Mouse (Mus musculus) intestine, embryonic 16.5 days (tissue): ENCODE results near the gene Ildr2. TPM values are rescaled to one million over a fixed set of nuclear protein-coding genes. Genes with fewer than 3 reads are reported as not detected.

Experiments
- ATAC-seq: fragments of 200-750 bp; cut with Nextera tagmentation; 2 replicates; pipeline ENCODE4 v1.8.0; 2017; ENCODE audit warnings: moderate TSS enrichment, moderate library complexity
- H3K27ac ChIP-seq: fragments of 300-500 bp; sonication (generic); 2 replicates; pipeline ENCODE4 v1.5.1; 2014; ENCODE audit warnings: mild to moderate bottlenecking, low read length
- H3K27me3 ChIP-seq: fragments of 300-500 bp; sonication (generic); replicated peaks from 2 replicates; pipeline ENCODE4 v1.6.1; 2014; ENCODE audit warnings: low read length, control low read depth, mixed read lengths; ENCODE audit not compliant: control insufficient read depth, insufficient read depth
- H3K36me3 ChIP-seq: fragments of 300-500 bp; sonication (generic); 2 replicates; pipeline ENCODE4 v1.6.1; 2014; ENCODE audit warnings: low read length, control low read depth; ENCODE audit not compliant: control insufficient read depth, insufficient read depth
- H3K4me1 ChIP-seq: fragments of 300-500 bp; sonication (generic); 2 replicates; pipeline ENCODE4 v1.6.1; 2014; ENCODE audit warnings: low read length, control low read depth, mixed read lengths; ENCODE audit not compliant: control insufficient read depth, insufficient read depth
- H3K4me2 ChIP-seq: fragments of 300-500 bp; sonication (generic); 2 replicates; pipeline ENCODE4 v1.6.1; 2014; ENCODE audit warnings: low read depth, low read length, control low read depth
- H3K4me3 ChIP-seq: fragments of 300-500 bp; sonication (generic); 2 replicates; pipeline ENCODE4 v1.5.1; 2014; ENCODE audit warnings: mild to moderate bottlenecking, low read length
- H3K9ac ChIP-seq: fragments of 300-500 bp; sonication (generic); 2 replicates; pipeline ENCODE4 v1.6.1; 2014; ENCODE audit warnings: low read depth, low read length
- H3K9me3 ChIP-seq: fragments of 300-500 bp; sonication (generic); 2 replicates; pipeline ENCODE4 v1.6.1; 2016; ENCODE audit warnings: low read length, control low read depth; ENCODE audit not compliant: control insufficient read depth
- whole genome bisulfite sequencing: fragments of 180-500 bp; shearing (Covaris S2); extraction: QIAGEN DNeasy Blood & Tissue Kit; methylation state at CpG from one replicate; pipeline ENCODE4 v1.1.7; 2014; 5-methylcytosine and 5-hydroxymethylcytosine counted together
- polyA plus RNA-seq: library from polyadenylated mRNA; unstranded; fragments of >200 nt; fragmentation: Nextera tagmentation; extraction: Ambion mirVana; gene quantifications from 2 replicates; pipeline ENCODE4 v1.2.1, GENCODE M21; 2015

The Ildr2 gene
- 0.27 and 0.37 TPM in 2 replicates for polyA plus RNA-seq

DNA sequence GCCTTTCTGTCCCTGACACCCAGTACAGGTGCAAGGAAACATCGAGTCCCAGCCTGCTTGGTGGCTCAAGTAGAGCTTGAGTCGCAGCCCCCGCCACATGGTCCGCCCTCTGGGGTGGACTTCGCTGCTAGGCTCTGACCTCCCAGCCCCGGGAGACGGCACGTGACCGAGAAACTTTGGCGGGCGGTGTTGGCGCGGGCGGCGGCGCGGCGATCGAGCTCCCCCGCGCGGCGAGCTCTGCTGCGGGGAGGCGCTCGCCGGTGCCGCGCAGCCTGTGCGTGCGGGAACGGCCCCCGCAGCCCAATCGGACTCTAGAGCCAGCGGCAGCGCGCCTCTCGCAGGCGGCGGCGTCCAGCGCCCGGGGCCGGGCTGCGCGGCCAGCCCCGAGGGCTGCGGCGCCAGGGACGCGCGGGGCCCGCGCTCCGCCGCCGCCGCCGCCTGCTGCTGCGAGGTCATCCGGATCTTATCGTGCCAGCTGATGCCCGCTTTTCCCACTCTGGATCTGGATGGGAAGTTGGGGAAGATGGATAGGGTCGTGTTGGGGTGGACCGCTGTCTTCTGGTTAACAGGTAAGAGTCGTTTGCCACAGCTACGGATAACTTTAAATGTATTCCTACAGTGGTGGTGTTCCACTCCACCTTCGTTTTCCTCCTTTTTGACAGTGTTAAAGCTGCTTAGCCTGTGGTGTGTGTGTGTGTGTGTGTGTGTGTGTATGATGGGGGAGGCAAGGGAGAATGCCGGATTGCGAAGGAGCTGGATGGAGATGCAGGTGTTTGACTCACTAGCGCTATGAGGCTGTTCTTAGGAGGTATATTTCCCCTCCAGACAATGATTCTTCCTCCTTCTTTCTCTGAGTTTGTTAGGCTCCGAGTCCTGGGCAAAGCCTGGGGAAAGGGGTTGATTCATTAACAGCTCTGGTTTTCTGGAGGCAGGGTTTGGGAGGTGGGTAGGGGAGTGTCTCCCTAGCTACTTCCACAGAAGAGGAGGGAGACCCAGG, at the start of gene Ildr2:
TSS of gene Ildr2 (plus strand) at position 242 of the 997 bp plus-strand sequence.
- H3K9me3 ChIP-seq: no peaks in the 10 kb centered on the region
- no peaks in the 10 kb centered on the region for H3K4me1 ChIP-seq
- peaks cover 15% of the 10 kb centered on the region; the same call in 1 of the 2 replicates for H3K27me3 ChIP-seq
- H3K4me2 ChIP-seq: peak within 1 kb of the TSS; percentile 95
- 1% methylated on average over 72 of the region's 72 CpGs for WGBS
- H3K27ac ChIP-seq: no peak within 1 kb of the TSS
- H3K4me3 ChIP-seq: peak within 1 kb of the TSS; percentile 54
- ATAC-seq: peak; percentile 80
- H3K36me3 ChIP-seq: no peaks in the 10 kb centered on the region
- H3K9ac ChIP-seq: peak within 1 kb of the TSS; percentile 61

DNA sequence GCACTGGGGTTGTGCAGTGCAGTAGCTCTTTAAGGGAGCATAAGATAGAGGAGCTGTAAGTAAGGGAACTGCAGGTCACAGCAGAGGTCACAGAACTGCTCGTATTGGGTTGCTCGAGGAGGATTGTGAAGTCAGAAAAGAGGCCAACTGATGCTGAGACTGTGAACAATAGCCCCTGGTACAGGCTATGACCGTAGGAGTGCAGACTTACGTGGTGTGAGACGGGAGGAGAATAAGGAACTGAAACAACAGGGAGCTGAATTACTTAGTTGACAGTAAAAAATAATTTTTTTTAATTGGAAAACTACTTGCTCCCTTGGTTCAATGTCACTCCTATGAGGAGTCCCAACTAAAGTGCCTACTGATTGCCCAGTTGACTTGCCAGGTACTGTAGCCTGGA, 49.8 kb upstream of the Ildr2 start:
- no peaks in the 10 kb centered on the region for H3K4me1 ChIP-seq
- no peak overlapping the region for H3K27ac ChIP-seq
- H3K27me3 ChIP-seq: no peaks in the 10 kb centered on the region
- H3K9me3 ChIP-seq: no peaks in the 10 kb centered on the region
- H3K36me3 ChIP-seq: no peaks in the 10 kb centered on the region
- ATAC-seq: no peak
- no peak overlapping the region for H3K4me2 ChIP-seq
- no peak overlapping the region for H3K4me3 ChIP-seq
- no peak overlapping the region for H3K9ac ChIP-seq
- WGBS: 51% methylated on average over 5 of the region's 5 CpGs

DNA sequence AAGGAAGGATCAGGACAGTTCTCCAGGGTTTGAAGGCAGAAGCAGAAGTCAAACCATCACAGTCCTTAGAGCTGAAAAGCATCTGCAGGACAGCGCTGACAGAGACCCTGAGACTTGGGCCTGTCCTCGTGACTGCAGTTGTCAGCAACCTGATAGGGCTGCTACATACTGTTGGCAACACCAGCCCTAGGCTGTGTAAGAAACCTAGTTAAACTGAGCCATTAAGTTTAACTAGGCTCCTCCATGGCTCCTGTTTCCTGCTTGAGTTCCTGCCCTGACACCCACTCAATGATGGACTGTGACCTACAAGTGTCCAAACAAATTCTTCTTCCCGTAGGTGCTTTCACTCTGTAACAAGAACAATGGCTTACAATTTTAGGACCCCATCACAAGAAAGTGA, 48.8 kb upstream of the Ildr2 start:
- no peaks in the 10 kb centered on the region for H3K27me3 ChIP-seq
- WGBS: 76% methylated on average over 3 of the region's 3 CpGs
- no peaks in the 10 kb centered on the region for H3K4me1 ChIP-seq
- H3K36me3 ChIP-seq: no peaks in the 10 kb centered on the region
- no peak overlapping the region for H3K27ac ChIP-seq
- ATAC-seq: no peak
- no peak overlapping the region for H3K4me3 ChIP-seq
- H3K4me2 ChIP-seq: no peak overlapping the region
- H3K9ac ChIP-seq: no peak overlapping the region
- H3K9me3 ChIP-seq: no peaks in the 10 kb centered on the region

DNA sequence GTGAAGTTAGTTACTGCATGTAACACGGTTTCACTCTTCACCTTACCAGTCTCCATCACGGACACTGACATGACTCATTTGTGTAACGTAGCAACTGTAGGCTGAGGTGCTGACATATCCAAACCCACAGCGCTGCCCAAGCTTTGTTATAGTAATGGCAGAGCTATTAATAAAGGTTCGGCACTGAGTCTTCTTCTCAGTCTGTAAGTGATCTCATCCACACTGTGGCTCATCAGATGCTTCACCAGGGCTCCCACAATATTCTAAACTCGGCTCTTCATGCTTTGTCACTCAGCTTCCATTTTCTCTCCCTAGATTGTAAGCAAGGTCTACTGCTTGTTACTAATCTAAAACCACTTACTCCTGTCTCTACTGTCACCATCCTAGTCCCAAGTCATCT, 44.6 kb upstream of the Ildr2 start:
- Histone ChIP-seq H3K27me3 (no peaks in the 10 kb centered on the region), H3K4me1 (no peaks in the 10 kb centered on the region), H3K9me3 (no peaks in the 10 kb centered on the region), H3K36me3 (no peaks in the 10 kb centered on the region), H3K4me2 (no peak overlapping the region), H3K9ac (no peak overlapping the region), H3K27ac (no peak overlapping the region), H3K4me3 (no peak overlapping the region)
- no peak for ATAC-seq
- 80% methylated on average over 6 of the region's 6 CpGs for WGBS

DNA sequence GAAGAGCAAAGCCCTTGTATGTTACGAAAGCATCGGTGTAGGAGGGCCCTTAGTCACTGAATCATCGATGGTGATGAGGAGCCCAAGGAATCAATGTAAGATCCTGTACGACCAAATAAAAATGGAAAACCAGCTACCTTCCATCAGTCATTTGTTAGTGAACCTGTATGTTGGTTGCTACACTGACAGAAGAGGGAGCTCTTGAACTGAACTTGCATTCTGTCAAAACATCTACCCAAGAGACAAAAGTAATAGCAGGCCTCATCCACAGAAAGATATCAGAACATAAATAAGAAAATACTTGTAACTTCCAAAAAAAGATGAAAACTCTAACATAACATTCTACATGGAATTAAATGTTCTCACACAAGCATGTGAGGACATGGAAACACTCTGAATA, 39.8 kb upstream of the Ildr2 start:
- WGBS: 84% methylated on average over 4 of the region's 4 CpGs
- H3K9ac ChIP-seq: no peak overlapping the region
- H3K4me1 ChIP-seq: no peaks in the 10 kb centered on the region
- no peaks in the 10 kb centered on the region for H3K36me3 ChIP-seq
- no peak for ATAC-seq
- H3K9me3 ChIP-seq: no peaks in the 10 kb centered on the region
- no peak overlapping the region for H3K27ac ChIP-seq
- no peak overlapping the region for H3K4me3 ChIP-seq
- no peaks in the 10 kb centered on the region for H3K27me3 ChIP-seq
- no peak overlapping the region for H3K4me2 ChIP-seq

DNA sequence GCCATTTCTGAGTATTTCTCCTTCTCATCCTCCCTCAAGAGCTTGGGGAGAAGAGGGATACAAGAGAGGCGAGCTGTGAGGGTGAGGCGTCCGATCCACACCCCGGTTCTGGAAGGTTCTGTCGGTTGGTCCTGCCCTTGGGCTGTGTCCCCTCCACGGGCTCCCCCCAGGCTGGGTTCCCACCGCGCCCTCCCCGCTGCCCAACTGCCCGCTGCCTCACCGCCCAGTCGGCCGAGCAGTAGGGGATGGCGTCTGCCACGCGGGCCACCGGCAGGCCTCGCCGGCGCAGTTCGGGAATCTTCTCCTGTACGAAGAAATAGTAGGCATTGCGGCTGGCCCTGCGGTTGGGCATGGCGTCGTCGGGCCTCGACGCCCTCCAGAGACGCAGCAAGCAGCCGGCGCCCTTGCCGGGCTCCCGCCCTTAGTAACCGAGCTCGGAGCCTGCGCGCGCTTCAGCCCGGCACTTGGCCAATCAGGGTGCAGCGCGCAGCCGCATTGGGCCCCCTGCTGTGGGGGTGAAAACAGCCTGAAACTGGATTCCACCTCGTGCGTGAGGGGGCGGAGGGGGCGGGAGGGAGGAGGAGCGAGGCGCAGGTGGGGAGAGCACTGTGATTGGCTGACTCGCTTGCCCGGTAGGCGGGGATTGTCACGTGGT, 15.5 kb upstream of the Ildr2 start, which contains the start of gene Mael:
TSS of gene Mael (minus strand) at position 433 of the 655 bp plus-strand sequence.
- Histone ChIP-seq H3K4me3 (no peak within 1 kb of the TSS), H3K27me3 (no peaks in the 10 kb centered on the region), H3K27ac (no peak within 1 kb of the TSS), H3K9me3 (no peaks in the 10 kb centered on the region), H3K4me1 (no peaks in the 10 kb centered on the region), H3K9ac (no peak within 1 kb of the TSS), H3K4me2 (no peak within 1 kb of the TSS), H3K36me3 (no peaks in the 10 kb centered on the region)
- 81% methylated on average over 53 of the region's 53 CpGs for WGBS
- no peak for ATAC-seq

DNA sequence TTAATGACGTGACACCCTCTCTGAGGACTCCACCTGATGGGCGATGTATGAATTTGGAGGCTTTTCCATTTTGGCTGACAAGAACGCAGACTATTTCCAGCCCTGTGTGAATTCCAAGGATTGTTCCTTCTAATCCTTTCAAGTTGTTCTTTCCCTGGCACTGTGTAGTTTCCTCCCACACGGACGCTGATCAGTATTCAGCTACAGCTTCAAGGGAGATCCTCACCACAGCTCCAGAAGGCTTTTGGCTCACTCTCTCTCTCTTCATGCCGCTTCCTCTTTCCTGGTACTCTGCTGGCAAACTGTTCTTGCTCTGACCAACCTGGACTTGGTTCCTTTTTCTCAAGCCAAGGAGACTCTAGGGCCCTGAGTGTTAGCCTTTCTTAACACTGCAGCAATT, 9.7 kb upstream of the Ildr2 start:
- no peak for ATAC-seq
- H3K4me2 ChIP-seq: no peak overlapping the region
- H3K27ac ChIP-seq: no peak overlapping the region
- H3K9me3 ChIP-seq: no peaks in the 10 kb centered on the region
- no peak overlapping the region for H3K9ac ChIP-seq
- H3K27me3 ChIP-seq: no peaks in the 10 kb centered on the region
- H3K4me3 ChIP-seq: no peak overlapping the region
- WGBS: 75% methylated on average over 6 of the region's 6 CpGs
- H3K4me1 ChIP-seq: no peaks in the 10 kb centered on the region
- H3K36me3 ChIP-seq: no peaks in the 10 kb centered on the region

DNA sequence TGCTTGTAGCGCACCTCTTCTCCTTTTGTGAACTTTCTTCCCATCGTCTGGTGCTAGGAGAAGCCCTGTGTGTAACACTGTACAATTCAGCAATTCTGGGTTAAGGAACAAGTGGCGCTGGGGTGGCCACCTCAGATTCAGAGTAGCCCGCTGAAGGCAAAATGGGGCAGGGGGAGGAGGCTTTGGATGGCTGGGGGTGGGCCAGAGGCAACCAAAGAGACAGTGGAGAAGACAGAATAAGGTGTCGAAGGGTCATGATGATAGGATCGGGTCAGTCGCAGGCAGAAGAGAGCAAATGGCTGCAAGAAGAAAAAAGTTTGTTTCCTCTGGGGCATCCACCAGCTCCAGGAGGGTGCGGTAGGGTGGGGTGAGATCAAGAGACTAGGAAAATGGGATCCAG, 1.2 kb downstream of the Ildr2 start:
- WGBS: 50% methylated on average over 8 of the region's 8 CpGs
- Histone ChIP-seq H3K36me3 (no peaks in the 10 kb centered on the region), H3K4me3 (no peak overlapping the region), H3K9me3 (no peaks in the 10 kb centered on the region), H3K4me1 (no peaks in the 10 kb centered on the region), H3K9ac (no peak overlapping the region), H3K27ac (no peak overlapping the region), H3K4me2 (no peak overlapping the region), H3K27me3 (peaks cover 15% of the 10 kb centered on the region; the same call in 1 of the 2 replicates)
- no peak for ATAC-seq

DNA sequence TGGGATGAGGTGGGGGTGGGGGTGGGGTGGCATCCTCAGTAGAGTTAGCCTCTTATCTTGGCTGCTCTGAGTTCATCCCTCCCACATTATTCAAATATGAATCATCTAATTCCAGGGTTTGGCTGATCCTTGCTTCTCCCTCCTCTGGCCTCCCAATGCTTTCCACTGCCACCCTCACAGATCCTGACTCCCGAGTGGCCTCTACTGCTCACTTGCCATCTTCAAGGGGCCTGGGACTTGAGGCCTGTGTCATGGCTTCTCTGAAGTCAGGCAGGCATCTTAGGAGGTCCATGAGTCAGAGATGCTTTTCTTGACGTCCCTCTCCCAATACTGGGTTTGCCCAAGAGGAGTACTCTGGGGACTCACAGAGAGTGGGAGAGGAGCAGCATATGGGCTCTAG, 1.7 kb downstream of the Ildr2 start:
- H3K9me3 ChIP-seq: no peaks in the 10 kb centered on the region
- H3K36me3 ChIP-seq: no peaks in the 10 kb centered on the region
- no peak for ATAC-seq
- H3K9ac ChIP-seq: no peak overlapping the region
- no peak overlapping the region for H3K4me2 ChIP-seq
- no peak overlapping the region for H3K4me3 ChIP-seq
- H3K4me1 ChIP-seq: no peaks in the 10 kb centered on the region
- H3K27ac ChIP-seq: no peak overlapping the region
- 31% methylated on average over 2 of the region's 2 CpGs for WGBS
- H3K27me3 ChIP-seq: peaks cover 15% of the 10 kb centered on the region; the same call in 1 of the 2 replicates
